Mouse (Mus musculus) inflammation-experienced regulatory T-cells, adult 6 months (primary cell): ENCODE measurements around the gene Ccdc175. TPM values are rescaled to one million over a fixed set of nuclear protein-coding genes. Genes with fewer than 3 reads are reported as not detected.

Experiments used
- ATAC-seq: one replicate; pipeline ENCODE4 v1.8.0; 2017
- polyA plus RNA-seq, 3 experiments: library from polyadenylated mRNA; unstranded; fragments of 100-300 nt; shearing (Covaris generic); gene quantifications; one replicate each; pipeline ENCODE4 v1.2.1; 2017

Ccdc175 gene
- polyA plus RNA-seq = under 1 TPM in 2 of 3 experiments, not detected in 1; 0.21 to 0.28 TPM

DNA sequence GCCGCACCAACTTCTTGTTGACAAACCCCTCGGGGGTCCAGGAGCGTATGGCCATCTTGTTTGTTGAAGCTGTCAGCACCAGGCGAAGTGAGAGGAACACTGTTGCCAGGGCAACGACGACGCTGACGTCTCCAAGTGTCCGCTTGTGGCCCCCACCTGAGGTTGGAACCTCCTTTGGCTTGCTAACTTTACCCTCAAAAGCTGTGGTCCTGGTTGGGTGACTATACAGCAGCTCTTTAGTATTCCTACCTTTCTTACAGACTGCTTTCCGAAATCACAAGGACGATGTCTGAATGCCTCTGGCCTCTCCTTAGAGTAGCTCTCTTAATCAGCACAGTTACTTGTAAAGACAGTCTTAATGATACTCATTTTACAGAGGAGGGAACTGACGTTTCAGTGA, at the start of gene Ccdc175:
TSS of gene Ccdc175 (minus strand) at position 101 of the 400 bp plus-strand sequence.
- no peak for ATAC-seq

DNA sequence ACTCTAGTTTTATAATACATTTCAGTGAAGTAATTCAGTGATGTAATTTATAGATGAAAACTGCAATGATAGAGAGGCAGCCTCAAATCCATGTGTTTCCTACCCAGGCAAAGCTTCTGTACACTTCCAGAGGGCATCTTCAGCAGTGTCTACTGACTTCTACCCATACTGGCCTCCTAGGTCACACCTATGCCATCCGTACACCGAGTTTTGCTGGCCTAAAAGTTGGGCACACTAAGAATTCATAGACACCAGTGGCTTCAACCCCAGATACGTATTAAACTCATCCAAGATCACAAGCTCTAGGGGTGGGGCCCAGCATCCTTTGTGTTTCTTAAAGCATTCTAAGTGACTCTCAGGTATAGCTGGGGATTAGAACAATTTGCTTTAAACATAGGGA, 49.3 kb upstream of the Ccdc175 start:
- ATAC-seq = no peak

DNA sequence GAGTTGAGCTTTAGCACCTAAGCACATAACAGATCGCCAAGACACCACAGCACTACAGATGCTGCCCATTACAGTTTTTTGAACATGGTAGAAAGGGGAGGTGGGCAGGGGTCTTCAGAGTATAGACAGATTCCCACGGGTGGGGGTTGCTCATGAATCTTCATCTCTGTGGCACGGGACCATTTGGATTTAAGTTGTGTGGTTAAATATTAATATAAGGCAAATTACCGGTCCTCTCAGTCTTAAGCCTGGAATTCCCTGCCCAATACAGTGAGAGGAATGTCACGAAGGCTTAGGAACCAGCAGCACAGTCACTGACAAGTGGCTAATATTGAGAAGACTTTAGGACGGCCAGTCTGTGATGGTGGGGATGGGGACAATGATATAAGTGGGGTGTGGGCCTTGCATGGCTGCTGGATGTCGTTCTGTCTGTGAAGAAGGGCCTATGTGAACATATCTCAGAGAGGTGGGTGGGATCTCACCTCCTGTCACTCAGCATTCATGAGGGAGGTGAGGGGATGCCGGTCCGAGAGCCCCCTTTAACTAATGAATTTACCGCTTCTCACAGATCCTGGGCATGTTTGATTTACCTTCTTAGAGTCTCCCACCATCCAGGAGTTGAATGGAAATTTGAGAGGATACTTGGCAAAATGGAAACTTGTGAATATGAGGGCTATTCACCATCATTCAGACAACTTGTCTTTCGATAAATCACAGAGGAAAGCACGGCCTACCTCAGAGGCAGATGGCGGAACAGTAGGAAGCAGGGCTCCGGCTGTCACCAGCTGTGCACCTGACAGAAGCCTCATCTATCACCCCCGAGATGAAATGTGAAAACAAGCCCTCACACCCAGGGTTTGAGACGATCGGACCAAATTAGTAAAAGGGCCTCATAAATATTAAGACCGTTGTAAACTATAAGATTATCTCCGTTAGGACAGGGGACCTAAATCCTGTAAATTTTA, 48.3 kb upstream of the Ccdc175 start:
- ATAC-seq = no peak

DNA sequence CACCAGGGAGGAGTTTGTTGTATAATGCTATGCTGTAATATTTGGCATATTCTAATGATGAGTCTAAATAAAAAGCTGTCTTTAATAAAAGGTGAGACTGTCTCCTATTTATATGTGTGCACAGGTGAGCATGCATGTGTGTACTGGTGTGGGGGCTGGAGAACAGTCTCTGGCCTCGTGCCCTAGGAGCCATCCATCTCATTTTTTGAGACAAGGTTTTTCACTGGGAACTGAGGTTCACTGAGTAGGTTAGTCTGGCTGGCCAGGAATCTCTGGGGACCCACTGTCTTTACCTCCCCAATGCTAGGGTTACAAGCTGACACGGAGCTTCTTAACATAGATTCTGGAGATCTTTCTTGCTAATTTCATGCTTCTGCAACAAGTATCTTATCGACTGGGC, 47.3 kb upstream of the Ccdc175 start:
- ATAC-seq = no peak

DNA sequence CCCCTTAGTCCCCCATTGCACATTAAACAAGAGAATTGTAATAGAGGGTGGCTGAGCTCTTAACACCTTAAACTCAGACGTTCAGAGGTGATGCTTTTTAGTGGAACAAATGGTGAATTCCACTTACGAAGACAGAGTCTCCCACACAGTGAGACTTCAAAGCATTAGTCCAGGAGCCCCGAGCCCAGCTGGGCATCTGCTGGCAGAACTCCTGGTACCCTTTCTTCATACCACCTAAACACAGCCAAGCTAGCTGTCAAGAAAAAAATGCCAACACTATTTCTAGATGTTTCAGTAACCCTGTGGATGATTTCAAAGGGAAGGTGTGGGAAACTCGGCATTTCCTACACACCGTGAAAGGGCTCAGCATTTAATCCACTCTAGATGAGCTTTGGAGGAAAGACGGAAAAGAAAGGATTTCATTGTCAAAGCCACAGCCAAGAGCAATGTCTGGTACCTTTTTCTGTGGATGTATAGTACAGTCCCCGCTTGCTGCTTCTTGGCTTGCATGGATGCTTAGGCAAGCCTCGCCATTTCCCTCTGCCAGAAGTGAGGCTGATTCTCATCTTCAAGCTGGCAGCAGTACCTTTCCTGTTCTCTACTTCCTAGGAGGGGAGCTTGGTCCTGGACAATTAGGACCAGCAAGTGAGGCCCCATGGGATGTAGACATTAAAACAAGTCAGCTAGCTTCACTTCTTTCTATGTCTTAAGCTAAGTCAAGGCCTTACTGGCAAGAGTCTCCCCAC, 44.8 kb upstream of the Ccdc175 start:
- no peak for ATAC-seq

DNA sequence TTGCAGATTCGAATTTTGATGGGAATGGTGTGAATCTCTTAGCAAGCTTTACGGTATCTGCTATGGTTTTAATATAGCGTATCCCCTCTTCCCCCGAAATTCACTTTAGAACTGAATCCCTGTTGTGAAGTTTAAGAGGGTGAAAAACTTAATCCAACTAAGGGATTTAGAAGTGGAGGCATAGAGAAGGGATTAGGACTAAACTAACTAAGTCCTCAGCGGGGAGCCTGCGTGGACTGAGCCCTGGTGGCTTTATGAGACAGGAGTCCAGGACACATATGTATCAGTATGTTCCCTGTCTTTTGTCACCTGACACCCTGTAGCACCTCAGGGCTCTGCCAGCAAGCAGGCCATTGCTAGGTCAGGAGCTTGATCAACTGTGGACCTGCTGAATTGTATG, 42.9 kb upstream of the Ccdc175 start:
- no peak for ATAC-seq

DNA sequence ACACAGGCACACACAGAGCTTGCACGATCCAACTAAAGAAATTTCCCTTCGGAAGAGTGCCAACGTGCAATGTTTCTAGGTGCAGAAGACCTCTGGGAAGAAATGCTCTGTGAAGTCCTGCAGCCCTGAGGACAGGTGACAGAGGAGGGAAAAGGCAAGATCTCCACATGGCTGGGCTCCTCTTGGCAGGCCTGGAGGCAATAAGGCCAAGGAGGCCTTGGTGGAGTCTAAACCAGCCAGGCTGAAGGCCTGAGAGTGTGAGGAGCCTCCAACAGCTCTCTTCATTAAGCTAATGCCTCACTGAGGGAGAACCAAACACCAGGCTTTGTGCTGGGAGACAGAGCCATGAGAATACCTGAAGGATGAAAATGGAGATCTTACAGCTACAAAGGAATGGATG, 40.5 kb upstream of the Ccdc175 start:
- no peak for ATAC-seq

DNA sequence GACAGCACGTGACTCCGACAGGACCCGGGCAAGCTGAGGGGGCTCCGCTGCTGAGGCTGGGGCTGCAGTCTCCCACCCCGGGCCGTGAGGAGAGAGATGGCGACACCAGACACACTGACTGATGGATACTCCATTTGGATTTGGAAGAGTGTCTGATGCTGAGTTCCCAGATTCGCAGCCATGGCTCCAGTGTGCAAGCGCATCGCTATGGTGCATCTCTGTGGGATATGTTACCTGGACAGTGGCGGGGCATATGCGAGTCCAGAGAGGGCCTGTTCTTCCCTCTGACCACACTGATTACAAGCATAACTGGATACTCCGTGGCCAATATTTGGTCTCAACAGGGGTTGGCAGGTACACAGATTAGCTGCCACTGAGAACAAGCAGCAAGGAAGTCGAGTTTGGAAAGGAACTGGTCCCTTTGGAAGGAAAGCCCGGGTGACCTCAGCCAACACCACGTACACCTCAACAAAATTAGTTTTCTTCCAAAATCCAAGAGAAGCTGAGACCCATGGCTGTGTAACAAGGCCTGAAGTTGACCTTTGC, 38.8 kb upstream of the Ccdc175 start:
- ATAC-seq = no peak

DNA sequence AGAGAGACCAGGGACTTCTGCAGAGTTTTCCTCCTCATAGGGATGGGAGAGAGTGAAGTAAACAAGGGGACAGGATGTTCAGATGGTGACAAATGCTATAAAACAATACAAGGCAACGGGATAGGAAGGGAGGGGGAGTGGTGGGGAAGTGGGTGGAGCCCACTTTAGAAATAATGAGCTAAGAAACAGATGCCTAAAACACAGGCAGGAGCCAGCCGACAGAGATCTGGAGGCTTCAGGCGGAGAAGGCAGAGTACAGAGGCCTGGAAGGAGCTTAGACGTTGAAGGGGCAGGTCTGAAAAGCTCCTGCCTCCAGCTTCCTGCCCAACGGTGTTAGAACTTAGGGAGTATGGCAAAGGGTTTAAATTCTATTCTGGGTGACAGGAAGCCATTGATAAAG, 28.7 kb upstream of the Ccdc175 start:
- no peak for ATAC-seq

DNA sequence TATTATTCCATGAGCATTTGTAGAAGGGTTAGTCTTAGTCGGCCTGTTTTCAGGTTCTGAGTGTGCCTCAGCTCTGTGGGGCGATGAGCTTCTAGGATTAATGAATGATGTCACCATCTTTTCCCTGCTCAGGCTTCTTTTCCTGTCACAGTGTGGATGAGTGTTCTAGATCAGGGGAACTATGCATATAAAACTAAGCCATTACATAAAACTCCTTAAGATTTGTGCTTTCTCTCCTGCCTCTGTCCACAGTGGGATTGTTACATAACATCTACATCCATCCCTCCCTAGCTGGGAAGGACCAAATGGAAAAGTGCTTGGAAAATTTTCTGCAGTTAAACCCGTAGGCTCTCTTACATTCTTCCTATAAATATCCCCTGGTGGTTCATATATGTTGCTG, 16.0 kb upstream of the Ccdc175 start:
- ATAC-seq = no peak

DNA sequence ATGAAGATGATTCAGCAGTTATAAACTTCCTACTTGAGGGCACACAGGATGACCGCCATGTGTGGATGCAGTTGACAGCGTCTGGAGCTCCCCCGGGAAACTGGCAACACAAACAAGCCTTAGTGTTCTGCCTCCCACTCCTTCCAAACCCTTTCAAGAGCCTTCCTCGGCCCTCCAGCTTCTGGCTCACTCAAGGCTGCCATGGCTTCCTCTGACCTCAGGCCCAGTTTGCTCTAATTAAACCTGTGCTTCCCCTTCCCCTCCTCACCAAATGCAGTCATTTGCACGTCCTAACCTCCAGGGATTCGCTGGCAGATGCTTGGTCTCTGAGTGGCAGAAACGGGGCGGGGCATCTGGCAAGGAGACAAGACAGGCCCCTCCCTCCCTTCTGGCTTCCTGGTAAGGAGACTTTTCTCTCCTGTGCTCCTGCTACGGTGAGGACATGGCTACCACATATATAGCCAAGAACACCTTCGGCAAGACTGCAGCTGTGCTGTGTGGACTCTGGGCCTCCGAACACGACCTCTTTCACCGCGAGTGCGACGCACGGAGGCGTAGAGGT, 13.2 kb upstream of the Ccdc175 start:
- no peak for ATAC-seq

DNA sequence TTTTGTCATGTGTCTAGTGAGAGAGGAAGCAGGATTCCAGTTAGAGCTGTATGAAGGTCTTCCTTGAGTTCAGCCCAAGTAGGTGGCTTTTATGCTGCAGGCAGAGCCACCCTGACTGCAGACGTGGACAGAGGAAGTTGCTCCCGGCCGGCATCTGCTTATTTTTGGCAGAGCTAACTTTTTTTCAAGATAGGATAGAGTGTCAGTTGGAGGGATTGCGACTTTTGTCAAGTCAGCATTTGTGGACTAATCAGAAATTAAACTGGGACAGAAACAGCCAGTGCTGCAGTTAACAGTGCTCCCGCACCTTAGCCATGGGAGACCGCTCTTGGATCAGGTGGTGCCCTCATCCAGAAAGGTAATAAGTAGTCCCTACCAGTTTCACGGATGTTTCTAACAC, 12.6 kb upstream of the Ccdc175 start:
- no peak for ATAC-seq

DNA sequence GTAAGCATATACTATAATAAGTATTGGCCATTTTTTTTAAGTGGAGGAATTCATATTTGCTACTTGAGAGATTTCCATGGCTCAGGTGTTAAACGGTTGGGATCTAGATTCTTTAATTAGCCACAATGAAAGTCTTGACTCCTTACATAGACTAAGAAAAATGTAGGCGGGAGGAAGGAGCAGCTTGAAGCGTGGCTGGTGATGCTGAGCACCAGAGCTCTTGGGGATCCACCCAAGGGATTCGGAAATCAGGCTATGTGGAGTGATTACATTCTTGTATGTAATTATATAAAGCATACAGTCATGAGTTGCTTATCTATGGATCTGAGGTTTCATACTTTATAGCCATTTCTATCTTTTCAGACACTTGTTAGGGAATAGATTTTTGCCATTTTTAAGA, 5.3 kb downstream of the Ccdc175 start:
- no peak for ATAC-seq

DNA sequence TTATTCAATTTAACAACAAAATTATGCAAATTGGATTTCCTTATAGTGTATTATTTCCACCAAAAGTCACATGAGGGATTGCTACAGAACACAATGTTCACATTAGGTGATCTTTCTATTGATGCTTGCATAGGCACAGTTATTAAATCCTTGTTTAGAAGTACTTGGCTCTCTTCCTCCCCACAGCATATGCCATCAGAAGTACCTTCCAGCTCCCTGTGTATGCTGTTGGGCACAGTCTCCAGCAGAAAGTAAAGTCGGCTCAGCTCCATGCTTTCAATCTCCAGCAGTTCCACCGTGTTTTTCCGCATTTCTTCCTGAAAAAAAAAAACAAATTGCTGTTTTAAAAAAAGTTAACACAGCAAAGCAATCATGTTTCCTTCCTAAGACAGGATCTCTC, 6.5 kb downstream of the Ccdc175 start:
- ATAC-seq = no peak

DNA sequence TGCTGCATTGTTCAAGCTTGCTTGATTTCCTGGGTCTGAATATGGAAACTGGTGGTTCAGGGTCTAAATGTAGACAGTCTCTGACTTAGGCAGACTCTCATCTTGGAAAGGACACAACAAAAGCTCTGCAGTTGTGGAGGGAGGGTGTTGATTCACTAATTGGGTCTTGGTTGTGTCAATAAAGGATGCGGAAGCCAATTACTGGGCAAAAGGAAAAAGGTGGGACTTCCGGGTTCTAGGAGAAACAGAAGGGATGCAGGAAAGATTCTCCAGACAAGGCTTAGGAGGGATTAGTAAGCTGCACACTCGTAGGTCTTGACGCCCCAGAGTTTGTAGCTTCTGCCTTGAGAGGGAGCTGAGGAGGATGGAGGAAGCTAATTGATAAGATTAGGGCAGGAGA, 26.4 kb downstream of the Ccdc175 start:
- ATAC-seq = no peak

DNA sequence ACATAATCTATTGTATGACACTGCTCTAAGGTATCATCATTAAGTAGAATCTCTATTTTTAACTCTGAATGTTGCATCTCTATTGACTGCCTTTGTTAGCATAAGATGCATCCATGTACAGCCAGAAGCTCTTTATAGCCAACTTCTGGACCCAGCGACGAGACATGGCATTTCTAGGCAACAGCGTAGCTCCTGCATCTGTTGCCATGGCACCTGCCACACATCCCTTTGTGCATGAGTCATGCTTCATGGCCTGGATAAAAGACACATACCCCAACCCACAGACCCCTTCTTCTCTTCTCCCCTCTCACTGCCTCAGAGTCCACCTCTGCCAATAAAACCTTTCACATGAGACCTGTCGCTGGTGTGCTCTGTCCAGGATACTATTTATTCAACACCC, 34.0 kb downstream of the Ccdc175 start:
- ATAC-seq = no peak

DNA sequence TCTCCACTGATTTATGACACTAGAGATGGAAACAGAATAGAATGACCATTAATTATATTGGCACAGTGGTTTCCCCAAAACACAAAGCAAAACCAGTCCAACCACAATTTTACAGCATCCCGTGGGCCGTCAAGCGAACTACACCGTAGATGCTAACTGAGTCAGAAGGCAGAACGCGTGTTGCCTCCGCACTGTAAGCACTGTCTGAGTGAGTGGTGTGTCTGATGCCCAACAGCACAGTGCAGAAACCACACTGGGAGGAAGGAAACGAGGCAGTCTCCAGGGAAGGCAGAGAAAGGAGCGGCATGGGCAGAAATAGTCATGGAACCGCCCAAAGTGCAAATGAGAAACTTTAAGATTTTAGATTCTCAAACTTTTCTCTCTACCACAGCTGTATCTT, 55.6 kb downstream of the Ccdc175 start:
- ATAC-seq = no peak

DNA sequence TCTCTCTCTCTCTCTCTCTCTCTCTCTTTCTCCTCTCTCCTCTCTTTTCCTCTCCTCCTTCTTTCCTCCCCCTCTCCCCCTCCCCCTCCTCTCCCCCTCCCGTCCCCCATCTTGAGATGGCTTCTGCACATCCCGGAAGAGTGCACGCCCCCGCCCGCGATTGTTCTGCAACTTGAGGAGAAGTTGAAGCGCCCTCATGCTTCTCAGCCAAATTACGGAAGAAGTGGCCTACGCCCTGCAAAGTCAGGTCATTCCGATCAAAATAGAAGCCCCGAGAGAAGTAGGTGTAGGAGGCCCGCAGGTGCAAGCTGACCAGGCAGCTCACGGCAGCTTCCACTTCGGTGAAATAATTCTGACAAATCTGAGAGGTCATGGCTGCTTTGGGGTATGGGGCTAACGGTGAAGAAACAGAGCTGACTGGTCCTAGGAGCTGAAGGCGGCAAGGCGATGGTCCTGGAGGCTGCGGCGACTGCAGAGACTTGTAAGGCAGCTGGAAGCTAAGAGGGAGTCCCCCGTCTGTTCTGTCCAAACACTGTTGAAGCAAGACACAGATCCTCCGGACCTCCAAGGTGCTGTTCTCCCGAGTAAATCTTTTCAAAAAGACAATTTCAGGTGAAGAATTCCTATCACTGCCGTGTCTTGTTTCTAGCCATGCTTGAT, 69.0 kb downstream of the Ccdc175 start:
- ATAC-seq = no peak

DNA sequence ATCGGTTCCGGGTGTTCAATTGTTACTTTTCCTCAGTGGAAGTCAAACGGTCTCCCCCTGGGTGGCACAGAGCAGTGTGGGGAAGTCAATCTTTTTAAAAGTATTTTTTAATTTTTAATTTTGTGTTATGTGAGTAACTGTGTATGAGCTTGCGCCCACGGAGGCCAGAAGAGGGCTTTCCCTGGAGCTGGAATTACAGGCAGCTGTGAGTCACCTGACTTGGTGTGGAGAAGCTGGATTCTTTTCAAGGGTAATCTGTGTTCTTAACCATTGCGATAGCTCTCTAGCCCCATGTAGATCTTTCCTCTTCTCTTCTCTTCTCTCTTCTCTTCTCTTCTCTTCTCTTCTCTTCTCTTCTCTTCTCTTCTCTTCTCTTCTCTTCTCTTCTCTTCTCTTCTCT, 69.7 kb downstream of the Ccdc175 start:
- no peak for ATAC-seq

DNA sequence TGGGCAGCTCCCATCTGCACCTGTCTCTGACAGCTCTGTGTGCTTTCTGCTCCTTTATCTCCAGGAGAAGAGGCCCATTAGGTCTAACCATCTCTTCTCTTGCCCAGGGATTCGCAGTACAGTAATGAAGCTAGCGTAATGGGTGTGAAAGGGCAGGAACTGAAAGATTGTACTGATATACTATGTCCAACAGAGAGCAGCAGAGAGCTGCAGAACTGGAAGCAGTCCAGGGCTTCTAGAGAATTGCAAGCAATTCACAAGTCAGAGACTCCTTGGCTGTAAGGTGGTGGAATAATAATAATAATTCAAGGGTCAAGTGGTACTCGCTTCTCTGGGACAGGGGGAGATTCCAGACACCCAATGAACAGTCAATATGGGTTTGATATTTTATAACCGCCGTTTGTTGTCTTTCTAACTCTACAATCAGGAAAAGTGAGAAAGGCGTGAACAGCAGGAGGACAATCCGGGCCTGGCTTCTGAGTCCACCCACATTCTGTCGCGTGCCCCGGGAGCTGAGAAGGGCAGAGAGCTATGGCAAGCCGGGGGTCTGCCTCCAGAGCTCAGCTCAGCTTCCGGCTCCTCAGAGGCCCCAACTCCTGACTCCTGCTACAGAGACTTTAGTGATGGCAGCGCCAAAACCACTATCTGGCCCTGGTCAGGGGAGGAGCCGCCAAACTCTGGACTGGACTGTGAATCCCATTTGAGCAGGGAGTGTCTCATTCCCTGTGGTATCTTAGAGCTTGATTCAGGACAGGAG, 80.1 kb downstream of the Ccdc175 start:
- peak; percentile 80 for ATAC-seq

DNA sequence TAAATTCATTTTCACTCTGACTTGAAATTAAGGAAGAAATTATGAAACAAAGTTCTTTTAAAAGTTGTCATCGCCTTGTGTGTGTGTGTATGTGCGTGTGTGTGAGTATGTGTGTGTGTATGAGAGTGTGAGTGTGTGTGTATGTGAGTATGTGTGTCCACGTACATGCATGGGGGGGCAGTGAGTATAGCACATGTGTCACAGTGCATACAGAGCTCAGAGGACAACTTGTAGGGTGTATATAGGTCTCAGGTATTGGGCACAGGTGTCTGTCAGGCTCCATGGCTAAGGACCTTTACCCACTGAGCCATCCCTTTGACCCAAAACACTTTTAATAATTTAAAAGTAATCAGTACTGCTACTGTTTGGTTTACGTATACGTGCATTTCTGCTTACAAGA, 80.8 kb downstream of the Ccdc175 start:
- no peak for ATAC-seq

DNA sequence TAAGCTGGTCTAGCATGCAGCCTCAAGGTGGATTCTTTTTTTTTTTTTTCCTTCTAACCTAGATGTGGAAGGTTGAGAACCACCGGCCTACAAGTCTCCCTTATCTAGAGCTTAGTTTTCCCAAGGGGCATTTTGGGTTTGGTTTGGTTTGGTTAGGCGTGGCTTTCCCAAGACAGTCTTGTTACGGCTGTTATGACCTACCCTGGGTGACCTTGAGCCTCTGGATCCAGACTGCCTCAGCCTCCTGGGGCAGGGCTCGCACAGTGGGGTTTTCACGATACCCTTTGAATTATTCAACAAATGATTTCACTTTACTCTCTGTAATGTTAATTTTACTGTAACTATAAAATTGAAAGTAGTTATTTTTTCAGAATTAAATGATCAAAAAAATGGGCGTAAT, 82.1 kb downstream of the Ccdc175 start:
- no peak for ATAC-seq
